Mouse (Mus musculus): ENCODE measurements around the gene Nbeal2. TPM values are rescaled to one million over a fixed set of nuclear protein-coding genes. Genes with fewer than 3 reads are reported as not detected.

Nbeal2 gene
- polyA plus RNA-seq, 1 experiment = 1.8 TPM

DNA sequence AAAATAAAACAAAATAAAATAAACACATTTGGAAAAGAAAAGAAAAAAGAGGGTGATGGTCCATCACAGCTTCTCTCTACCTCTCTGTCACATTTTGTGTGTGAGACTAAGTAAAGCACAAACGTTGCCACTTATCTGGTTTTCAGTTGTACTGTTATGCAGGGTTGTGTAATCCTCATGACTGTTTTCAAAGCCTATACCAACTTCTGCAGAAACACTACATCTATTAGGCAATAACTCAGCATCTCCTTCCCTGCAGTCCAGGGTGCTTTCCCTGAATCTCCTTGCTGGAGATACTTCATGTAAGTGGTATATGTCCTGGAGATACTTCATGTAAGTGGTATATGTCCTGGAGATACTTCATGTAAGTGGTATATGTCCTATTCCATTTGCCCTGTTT lies 8.9 kb upstream of the Nbeal2 start:
- no peak for TF ChIP-seq POLR2A (IDR thresholded peaks at IDR 0.05; ENCODE audit: low read depth, low read length)
- TF ChIP-seq CTCF (IDR thresholded peaks at IDR 0.05; ENCODE audit: borderline replicate concordance, insufficient read depth, low read length) = no peak
- Histone ChIP-seq H3K27ac (ENCODE audit: insufficient read depth, low read length) (no peak overlapping the region), H3K4me1 (ENCODE audit: control insufficient read depth, insufficient read depth, low read length) (0 out of 2 replicates have a peak, but pooled peaks cover under 1% of the 10 kb centered on the region), H3K4me3 (ENCODE audit: insufficient read depth, low read length) (no peak overlapping the region)

DNA sequence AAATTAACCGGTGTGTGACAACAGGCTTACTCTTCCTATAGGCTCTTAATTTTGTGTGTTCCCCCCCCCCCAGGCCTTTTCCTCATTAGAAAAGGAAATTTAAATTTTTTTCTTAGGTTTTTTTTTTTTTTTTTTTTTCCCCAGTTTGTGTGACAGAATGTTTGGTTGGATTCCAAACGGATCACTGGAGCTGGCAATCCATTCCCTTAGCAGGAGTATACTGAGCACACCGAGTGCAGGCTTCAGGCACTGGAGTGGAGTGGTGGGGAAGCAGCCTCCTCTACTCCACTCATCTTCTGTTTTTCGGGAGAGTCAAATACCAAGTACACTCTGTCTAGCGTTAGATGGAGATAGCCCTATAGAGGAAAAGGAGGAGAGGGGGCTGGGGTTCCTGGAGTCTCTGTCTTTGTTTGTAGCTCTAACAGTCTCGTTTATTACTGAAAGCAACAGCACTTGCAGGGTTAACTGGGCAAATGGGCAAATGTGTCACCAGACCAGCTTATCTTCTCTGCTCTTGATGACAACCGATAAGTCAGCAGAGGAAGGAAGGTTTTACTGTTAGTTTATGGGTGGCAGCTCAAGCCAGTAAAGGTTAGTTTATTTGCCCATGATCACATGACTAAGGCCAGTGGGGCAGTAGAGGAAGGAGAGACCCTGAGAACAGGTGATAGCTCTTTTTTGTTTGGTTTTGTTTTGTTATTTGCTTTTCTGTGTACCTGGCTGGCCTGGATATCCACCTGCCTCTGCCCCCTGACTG lies 7.1 kb upstream of the Nbeal2 start:
- Histone ChIP-seq H3K27ac (ENCODE audit: insufficient read depth, low read length) (no peak overlapping the region), H3K4me3 (ENCODE audit: insufficient read depth, low read length) (no peak overlapping the region), H3K4me1 (ENCODE audit: control insufficient read depth, insufficient read depth, low read length) (0 out of 2 replicates have a peak, but pooled peaks cover 3% of the 10 kb centered on the region)
- TF ChIP-seq CTCF (IDR thresholded peaks at IDR 0.05; ENCODE audit: borderline replicate concordance, insufficient read depth, low read length) (no peak), POLR2A (IDR thresholded peaks at IDR 0.05; ENCODE audit: low read depth, low read length) (no peak)

DNA sequence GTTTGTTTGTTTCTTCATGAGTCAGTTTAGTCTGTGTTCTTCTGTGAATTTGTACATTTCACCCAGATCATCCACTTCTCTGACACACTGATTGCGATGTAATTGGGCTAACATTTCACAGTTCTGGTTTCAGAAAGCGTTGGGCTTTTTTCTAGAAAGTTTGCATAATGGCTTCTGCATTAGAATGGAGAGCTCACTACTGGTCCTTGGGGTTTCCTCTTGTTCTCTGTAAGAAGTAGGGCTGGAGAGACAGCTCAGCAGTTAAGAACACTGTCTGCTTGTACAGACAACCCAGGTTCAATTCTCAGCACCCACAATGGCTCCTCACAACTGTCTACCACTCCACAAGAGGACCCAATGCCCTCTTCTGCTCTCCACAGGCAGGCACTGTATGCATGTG lies 6.2 kb upstream of the Nbeal2 start:
- TF ChIP-seq CTCF (IDR thresholded peaks at IDR 0.05; ENCODE audit: borderline replicate concordance, insufficient read depth, low read length) (no peak), POLR2A (IDR thresholded peaks at IDR 0.05; ENCODE audit: low read depth, low read length) (no peak)
- H3K27ac ChIP-seq (ENCODE audit: insufficient read depth, low read length) = no peak overlapping the region
- H3K4me3 ChIP-seq (ENCODE audit: insufficient read depth, low read length) = no peak overlapping the region
- H3K4me1 ChIP-seq (ENCODE audit: control insufficient read depth, insufficient read depth, low read length) = peaks cover 3% of the 10 kb centered on the region; the same call in 1 of the 2 replicates

DNA sequence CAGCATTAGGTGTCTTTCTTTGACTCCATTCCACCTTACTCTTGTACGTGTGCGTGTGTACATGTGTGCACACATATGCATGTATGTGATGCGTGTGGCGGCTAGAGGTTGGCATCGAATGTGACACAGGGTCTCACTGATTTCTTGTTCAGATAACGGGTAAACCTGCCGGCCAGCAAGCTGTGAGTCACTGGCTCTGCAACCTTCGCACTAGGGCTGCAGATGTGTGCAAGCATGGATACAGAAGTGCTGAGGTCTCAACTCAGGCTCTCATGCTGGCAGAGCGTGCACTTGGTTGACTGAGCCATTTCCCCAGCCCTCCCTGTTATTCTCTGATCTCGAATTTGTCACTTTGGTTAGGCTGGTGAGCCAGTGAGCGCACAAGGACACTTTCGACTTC lies 5.6 kb upstream of the Nbeal2 start:
- H3K4me3 ChIP-seq (ENCODE audit: insufficient read depth, low read length) = no peak overlapping the region
- TF ChIP-seq CTCF (IDR thresholded peaks at IDR 0.05; ENCODE audit: borderline replicate concordance, insufficient read depth, low read length) (no peak), POLR2A (IDR thresholded peaks at IDR 0.05; ENCODE audit: low read depth, low read length) (no peak)
- no peak overlapping the region for H3K27ac ChIP-seq (ENCODE audit: insufficient read depth, low read length)
- H3K4me1 ChIP-seq (ENCODE audit: control insufficient read depth, insufficient read depth, low read length) = peaks cover 3% of the 10 kb centered on the region; the same call in 1 of the 2 replicates

- Histone ChIP-seq H3K4me1 (ENCODE audit: control insufficient read depth, insufficient read depth, low read length) (peaks cover 3% of the 10 kb centered on the region; the same call in 1 of the 2 replicates), H3K27ac (ENCODE audit: insufficient read depth, low read length) (no peak overlapping the region), H3K4me3 (ENCODE audit: insufficient read depth, low read length) (no peak overlapping the region)
- TF ChIP-seq POLR2A (IDR thresholded peaks at IDR 0.05; ENCODE audit: low read depth, low read length) (no peak), CTCF (IDR thresholded peaks at IDR 0.05; ENCODE audit: borderline replicate concordance, insufficient read depth, low read length) (no peak)
Measured at GRCm38 (mm10) chr9:110657474-110658078, 3.6 kb upstream of the Nbeal2 start.

DNA sequence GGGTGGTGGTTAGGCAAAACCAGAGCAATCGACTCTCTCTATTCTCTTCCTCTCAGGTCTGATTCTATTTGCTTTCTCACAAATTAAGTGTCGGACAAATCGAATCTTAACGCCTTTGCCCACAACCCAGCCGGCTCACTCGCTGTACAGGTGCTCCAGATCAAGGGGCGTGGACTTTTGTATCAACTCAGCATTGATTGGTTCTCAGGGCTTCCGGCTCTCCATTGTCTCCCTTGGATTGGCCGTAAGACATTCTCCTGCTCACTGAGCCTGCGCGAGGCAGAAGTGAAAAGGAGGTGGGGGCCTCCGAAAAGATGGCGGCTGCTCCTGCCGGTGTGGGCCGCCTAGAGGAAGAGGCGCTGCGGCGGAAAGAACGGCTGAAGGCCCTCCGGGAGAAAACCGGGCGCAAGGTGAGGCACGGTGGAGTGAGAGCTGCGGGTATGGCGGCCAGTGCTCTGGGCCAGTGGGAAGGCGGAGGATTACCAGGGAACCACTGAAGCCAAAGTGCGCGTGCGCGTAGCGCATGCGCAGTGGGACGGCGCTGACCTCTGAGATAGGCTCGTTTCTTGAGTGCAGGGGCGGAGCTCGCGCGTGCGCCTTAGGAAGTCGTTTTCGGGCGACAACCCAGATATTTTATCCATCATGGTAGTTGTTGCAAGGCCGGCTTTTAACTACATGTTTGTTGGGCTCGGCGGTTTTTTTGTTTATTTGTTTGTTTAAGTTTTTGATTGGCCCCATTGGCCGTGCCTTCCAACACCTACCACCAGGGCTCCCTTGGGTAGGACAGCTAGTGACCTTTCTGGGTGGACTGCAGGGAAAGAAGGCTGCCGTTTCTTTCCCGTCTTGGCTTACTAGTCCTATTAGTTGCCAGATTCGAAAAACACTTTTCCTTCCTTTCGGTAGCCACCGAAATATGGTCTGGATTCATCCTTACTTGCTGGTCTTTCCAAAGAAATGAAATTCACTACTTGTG lies 2.6 kb upstream of the Nbeal2 start, which contains the start of gene Ccdc12:
Ccdc12 (plus strand) TSS at position 255 of the 973 bp plus-strand sequence.
- 0 out of 2 replicates have a peak within 1 kb of the TSS, but pooled peaks have one; percentile 43 for H3K27ac ChIP-seq (ENCODE audit: insufficient read depth, low read length)
- H3K4me1 ChIP-seq (ENCODE audit: control insufficient read depth, insufficient read depth, low read length) = peaks cover 3% of the 10 kb centered on the region; the same call in 1 of the 2 replicates
- H3K4me3 ChIP-seq (ENCODE audit: insufficient read depth, low read length) = peak within 1 kb of the TSS; percentile 76
- TF ChIP-seq POLR2A (IDR thresholded peaks at IDR 0.05; ENCODE audit: low read depth, low read length) = peak; percentile 66
- TF ChIP-seq CTCF (IDR thresholded peaks at IDR 0.05; ENCODE audit: borderline replicate concordance, insufficient read depth, low read length) = no peak

- H3K4me1 ChIP-seq (ENCODE audit: control insufficient read depth, insufficient read depth, low read length) = peaks cover 3% of the 10 kb centered on the region; the same call in 1 of the 2 replicates
- no peak overlapping the region for H3K27ac ChIP-seq (ENCODE audit: insufficient read depth, low read length)
- no peak for TF ChIP-seq CTCF (IDR thresholded peaks at IDR 0.05; ENCODE audit: borderline replicate concordance, insufficient read depth, low read length)
- TF ChIP-seq POLR2A (IDR thresholded peaks at IDR 0.05; ENCODE audit: low read depth, low read length) = no peak
- H3K4me3 ChIP-seq (ENCODE audit: insufficient read depth, low read length) = peak overlapping the region; percentile 48; the same call in 1 of the 2 replicates
Measured at GRCm38 (mm10) chr9:110655651-110656007, 1.7 kb upstream of the Nbeal2 start.

- Histone ChIP-seq H3K4me1 (ENCODE audit: control insufficient read depth, insufficient read depth, low read length) (peaks cover 3% of the 10 kb centered on the region; the same call in 1 of the 2 replicates), H3K4me3 (ENCODE audit: insufficient read depth, low read length) (no peak overlapping the region), H3K27ac (ENCODE audit: insufficient read depth, low read length) (no peak overlapping the region)
- TF ChIP-seq CTCF (IDR thresholded peaks at IDR 0.05; ENCODE audit: borderline replicate concordance, insufficient read depth, low read length) (no peak), POLR2A (IDR thresholded peaks at IDR 0.05; ENCODE audit: low read depth, low read length) (no peak)
Measured at GRCm38 (mm10) chr9:110654726-110655650, 1.0 kb upstream of the Nbeal2 start.

Measured in embryonic fibroblast, embryonic 13.5 days (primary cell).